Mouse (Mus musculus) heart, postnatal 10 days (tissue): ENCODE measurements around the gene Gtpbp1. TPM values are rescaled to one million over a fixed set of nuclear protein-coding genes. Genes with fewer than 3 reads are reported as not detected.

Source experiments
- DNase-seq, 2 experiments: peaks; one replicate each; pipeline ENCODE4 v3.0.0; 2021
- intact Hi-C: fragments of 180-260 bp; cut with DNase I; formaldehyde crosslinking; loops from one replicate; pipeline ENCODE4 v1.15.1; 2025
- total RNA-seq, 2 experiments: library from RNA; stranded (reverse); gene quantifications; 2 replicates each; pipeline ENCODE4 v1.2.3; 2021

The Gtpbp1 gene
- total RNA-seq, 2 experiments from 2014 or later = 36.1 to 37.8 TPM

GRCm38 (mm10) chr15:79749162-79749561 is 58.5 kb downstream of the Gtpbp1 start:
- intact Hi-C loops = no loop called here

DNA sequence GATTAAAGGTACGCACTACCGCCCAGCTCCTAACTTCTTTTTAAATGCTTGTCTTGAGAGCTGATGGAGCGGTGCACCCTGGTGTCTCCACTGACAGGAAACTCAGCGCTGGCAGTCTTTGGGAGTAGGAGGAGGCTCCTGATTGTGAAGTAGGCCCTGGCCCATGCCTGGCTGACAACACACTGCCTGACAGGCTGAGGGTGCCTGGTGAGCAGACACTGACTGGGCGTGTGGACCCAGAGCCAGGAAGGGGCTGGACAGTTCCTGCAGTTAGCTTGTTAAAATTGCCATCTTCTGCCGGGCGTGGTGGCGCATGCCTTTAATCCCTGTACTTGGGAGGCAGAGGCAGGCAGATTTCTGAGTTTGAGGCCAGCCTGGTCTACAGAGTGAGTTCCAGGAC is 59.6 kb downstream of the Gtpbp1 start:
- intact Hi-C loops = loop anchor here (5.0 to 10.0 kb wide), 2 partner anchors 165 to 327 kb away; no protein-coding TSS in a partner anchor
- DNase-seq = no peak

More at GRCm38 (mm10) chr15:79749162-79749561, 58.5 kb downstream of the Gtpbp1 start:
- DNase-seq = no peak

GRCm38 (mm10) chr15:79751772-79752171 is 61.1 kb downstream of the Gtpbp1 start:
- intact Hi-C loops = loop anchor here (2.0 to 10.0 kb wide), 4 partner anchors 79 to 326 kb away; no protein-coding TSS in a partner anchor

DNA sequence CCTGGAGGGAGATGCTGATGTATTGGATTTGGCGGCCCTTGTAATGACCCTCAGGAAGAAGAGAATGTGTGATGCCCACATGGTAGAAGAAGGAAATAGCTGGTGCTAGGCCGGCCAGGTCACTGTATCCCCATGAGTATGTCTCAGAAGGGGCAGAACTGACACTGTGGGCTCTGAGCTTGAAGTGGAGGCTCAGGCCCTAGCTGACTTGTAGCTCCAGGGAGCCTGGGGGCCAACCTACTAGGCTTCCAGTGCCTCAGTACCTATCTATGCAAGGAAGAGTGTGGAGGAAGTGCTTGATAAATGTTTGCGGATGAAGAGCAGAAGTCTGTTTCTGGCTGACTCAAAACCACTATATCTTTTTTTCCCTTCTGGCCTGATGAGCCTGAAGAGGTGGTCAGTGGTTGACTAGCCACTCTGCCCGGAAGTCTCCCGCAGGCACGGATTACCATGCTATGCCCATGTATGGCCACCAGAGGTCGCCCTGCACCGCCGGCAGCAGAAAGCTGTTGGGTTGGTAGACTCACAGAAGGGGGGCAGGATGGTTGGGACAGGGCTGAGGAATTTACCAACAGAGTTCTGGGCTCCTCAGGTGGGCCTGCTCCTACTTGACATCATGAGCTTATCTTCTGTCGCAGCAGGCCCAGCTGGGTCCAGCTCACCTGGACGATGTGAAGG is 62.2 kb downstream of the Gtpbp1 start:
- intact Hi-C loops = loop anchor here (2.0 to 10.0 kb wide), 4 partner anchors 78 to 324 kb away; no protein-coding TSS in a partner anchor
- peak; percentile 87 to 89 for DNase-seq

More at GRCm38 (mm10) chr15:79751772-79752171, 61.1 kb downstream of the Gtpbp1 start:
- DNase-seq = no peak

DNA sequence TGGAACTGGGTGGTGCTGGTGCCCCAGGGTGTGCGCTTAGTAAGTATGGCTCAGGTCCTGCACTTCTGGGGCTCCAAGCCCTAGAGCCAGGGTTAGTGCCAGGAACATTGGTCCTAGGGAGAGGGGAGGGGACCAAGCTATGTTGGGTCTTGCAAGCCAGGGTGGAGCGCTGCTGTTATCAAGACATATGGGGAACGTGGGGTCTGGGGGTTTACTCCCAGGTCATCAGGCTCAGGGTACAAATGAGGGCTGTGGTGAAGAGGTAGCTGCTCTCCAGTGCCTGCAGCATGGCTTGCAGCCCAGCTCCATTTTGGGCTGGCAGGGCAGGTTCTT is 62.7 kb downstream of the Gtpbp1 start:
- intact Hi-C loops = loop anchor here (2.0 to 10.0 kb wide), 4 partner anchors 77 to 324 kb away; no protein-coding TSS in a partner anchor
- DNase-seq = no peak

- no peak for DNase-seq
- intact Hi-C loops = loop anchor here (2.0 to 10.0 kb wide), 4 partner anchors 77 to 323 kb away; no protein-coding TSS in a partner anchor
These were observed 63.2 kb downstream of the Gtpbp1 start for GRCm38 (mm10) chr15:79753873-79754272.

DNA sequence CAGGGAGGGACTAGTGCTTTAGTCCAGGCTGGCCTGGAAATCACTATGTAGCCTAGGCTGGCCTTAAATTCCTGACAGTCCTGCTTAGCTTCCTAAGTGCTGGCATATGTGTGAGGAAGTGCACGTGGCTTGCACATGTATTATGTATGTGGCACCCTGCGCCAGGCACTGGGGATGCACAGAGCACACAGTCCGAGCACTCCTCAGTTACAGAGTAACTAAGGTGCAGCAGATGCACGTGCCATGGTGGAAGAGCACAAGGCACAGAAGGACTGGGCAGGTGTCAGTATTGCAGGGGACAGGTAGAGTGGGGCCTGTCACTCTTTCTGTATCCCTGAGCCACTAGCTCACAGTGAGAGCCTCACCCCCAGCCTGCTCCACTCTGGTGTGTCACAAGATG is 64.5 kb downstream of the Gtpbp1 start:
- no peak for DNase-seq
- intact Hi-C loops = loop anchor here (5.0 to 10.0 kb wide), 2 partner anchors 127 to 160 kb away; no protein-coding TSS in a partner anchor

GRCm38 (mm10) chr15:79755977-79756625 is 65.5 kb downstream of the Gtpbp1 start:
- no peak for DNase-seq
- intact Hi-C loops = loop anchor here (5.0 to 10.0 kb wide), 2 partner anchors 126 to 159 kb away; no protein-coding TSS in a partner anchor

GRCm38 (mm10) chr15:79757118-79757517 is 66.5 kb downstream of the Gtpbp1 start:
- DNase-seq = no peak
- intact Hi-C loops = loop anchor here (5.0 to 10.0 kb wide), 2 partner anchors 125 to 158 kb away; no protein-coding TSS in a partner anchor

GRCm38 (mm10) chr15:79760956-79761355 is 70.3 kb downstream of the Gtpbp1 start:
- no peak for DNase-seq
- intact Hi-C loops = no loop called here

GRCm38 (mm10) chr15:79763001-79763400 is 72.4 kb downstream of the Gtpbp1 start:
- no peak for DNase-seq
- intact Hi-C loops = no loop called here

DNA sequence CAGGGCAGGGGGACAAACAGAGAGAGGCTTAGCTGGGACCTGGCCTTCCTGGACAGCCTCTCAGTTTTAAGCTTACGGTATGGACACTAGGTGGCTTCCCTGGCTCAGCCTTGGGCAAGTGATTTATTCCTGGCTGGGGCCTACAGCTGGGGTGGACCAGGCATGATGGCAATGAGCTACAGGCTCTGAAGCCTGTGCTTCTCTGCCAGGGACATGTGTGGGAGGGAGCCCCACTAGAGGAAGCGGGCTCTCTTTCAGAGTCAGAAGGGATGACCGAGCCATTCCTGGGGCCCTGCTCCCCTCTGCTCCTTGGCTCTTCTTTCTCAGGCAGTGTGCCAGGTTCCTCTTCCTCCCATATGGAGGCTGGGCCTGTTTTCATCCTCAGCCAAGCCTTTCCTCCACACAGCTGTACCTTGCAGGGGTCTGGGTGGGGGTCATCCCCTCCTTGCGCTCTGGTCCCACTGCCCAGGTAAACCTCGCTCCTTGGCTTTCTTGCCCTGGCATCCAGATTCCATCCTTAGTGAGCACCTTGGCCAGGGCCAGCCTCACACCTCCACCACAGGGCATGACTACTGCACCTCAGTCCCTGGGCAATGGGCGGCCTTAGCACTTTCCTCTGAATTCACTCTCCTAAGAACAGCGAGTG is 73.1 kb downstream of the Gtpbp1 start:
- intact Hi-C loops = no loop called here

GRCm38 (mm10) chr15:79764539-79765267 is 74.1 kb downstream of the Gtpbp1 start:
- no peak for DNase-seq
- intact Hi-C loops = no loop called here

More for the DNA sequence above, 73.1 kb downstream of the Gtpbp1 start:
- DNase-seq = no peak

GRCm38 (mm10) chr15:79765361-79765760 is 74.7 kb downstream of the Gtpbp1 start:
- peak in 1 of 2 experiments; percentile 47 for DNase-seq
- intact Hi-C loops = no loop called here

GRCm38 (mm10) chr15:79766168-79766567 is 75.5 kb downstream of the Gtpbp1 start:
- DNase-seq = no peak
- intact Hi-C loops = no loop called here

DNA sequence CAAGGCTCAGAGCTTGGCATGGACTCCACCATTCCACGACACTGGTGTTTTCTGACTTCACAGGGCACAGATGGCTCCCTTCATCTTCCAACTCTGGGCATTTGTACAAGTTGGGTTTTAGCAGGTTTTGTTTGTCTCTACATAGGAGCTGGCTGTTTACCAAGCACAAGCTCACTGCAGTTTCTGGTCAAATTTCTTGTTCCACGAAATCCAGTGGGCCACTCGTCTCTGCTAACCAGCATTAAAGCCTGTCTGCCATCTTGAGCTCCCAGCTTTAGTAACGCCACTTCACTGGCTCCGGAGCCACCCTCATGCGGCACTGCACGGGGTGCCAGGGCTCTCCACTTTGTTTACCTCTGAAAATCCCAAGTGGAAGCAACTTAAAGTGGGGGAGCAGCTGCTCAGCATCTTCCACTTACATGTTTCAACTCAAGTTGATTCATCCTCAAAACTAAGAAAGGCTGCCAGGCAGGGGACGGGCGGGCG is 76.0 kb downstream of the Gtpbp1 start:
- DNase-seq = no peak
- intact Hi-C loops = no loop called here

DNA sequence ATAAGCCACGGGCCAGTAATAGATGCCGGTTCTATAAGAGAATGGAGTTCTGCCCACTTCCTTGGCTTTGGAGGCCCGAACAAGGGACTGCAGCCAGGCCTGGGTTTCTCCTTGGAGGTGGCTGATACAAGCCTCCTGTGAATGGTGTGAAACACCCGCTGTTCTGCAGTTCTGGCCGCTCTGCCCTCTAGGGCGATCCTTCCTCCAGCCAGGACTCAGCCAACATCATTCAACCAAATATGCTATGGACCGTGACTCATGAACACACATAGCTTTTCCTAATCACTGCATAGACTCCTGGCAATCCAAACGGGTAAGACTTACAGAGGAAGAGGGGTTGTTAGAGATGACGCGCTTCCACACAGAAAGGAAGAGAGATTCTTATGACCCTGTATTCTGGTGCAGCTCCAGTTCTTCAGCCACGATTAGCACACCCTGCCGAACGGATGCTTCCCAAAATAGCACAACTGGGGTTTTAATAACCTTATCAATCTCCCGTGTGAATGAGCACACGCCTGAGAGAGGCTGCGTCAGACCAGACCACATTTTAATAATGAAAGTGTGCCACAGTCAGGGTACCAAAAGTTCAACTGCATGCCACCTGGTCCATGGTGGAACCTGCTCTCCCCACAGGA is 76.8 kb downstream of the Gtpbp1 start:
- intact Hi-C loops = no loop called here
- DNase-seq = peak in 1 of 2 experiments; percentile 42

DNA sequence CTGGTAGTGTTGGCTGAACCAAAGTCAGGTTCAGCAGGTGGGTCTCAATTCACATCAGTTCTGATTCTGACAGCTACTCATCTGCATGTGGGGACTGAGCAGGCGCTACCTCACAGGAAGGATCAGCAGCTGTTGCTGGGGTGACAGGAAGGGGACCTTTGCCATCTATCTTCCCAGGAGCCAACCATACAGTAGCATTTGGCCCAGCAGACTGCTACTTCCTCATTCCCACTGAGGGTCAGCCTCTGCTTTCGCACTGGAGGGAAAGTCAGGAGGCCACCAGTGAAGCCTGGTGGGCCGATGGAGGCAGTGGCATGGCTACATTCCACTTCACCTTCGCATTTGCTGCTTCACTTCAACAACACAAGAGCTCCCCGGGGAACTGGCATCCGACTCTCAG is 77.7 kb downstream of the Gtpbp1 start:
- DNase-seq = no peak
- intact Hi-C loops = no loop called here

DNA sequence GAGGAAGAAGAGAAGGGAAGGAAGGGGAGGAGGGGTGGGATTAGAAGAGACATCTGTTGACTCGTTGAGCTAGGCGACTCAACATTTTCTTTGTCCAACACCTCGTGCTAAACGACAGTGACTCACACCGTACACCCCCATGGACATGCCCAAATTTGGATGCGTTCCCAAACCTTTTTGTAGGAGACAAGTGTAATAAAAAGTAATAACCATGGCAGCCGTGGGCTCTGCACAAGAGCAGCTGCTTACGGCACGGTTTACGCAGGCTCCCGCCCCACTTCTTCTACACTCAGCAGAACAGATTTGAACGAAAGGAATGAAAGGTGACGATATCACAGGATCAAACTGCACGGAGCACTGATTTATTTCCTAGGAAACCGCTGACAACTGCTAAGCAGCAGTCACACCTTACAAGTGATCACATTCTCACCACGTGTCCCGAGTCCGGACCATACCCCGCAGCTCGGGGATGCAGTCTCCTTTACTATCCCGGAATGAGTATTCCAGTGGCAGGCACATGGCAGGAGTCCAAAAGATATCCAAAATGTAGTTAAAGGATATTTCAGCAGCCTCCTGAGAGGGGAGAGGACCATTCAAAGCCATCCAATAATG is 80.1 kb downstream of the Gtpbp1 start:
- DNase-seq = no peak
- intact Hi-C loops = no loop called here
